Mouse (Mus musculus): ENCODE measurements around the gene Slc4a5. TPM values are rescaled to one million over a fixed set of nuclear protein-coding genes. Genes with fewer than 3 reads are reported as not detected.

Slc4a5 gene
- polyA plus RNA-seq, 1 experiment from 2014 or later, result 2.5 TPM

Other genes with a start within 250 kb of the Slc4a5 start
- 4.5 and 6.6 TPM in 2 replicates for gene Dok1, start 186.4 kb upstream of the Slc4a5 start, polyA plus RNA-seq (2014; fragmentation: Nextera tagmentation; extraction: Ambion mirVana)
- 7.1 and 7.7 TPM in 2 replicates for gene Loxl3, start 185.7 kb upstream of the Slc4a5 start, polyA plus RNA-seq (2014; fragmentation: Nextera tagmentation; extraction: Ambion mirVana)
- gene Aup1, start 165.3 kb upstream of the Slc4a5 start, polyA plus RNA-seq (2014; fragmentation: Nextera tagmentation; extraction: Ambion mirVana), result 112 TPM in 2 replicates
- 31.7 and 33.9 TPM in 2 replicates for gene Htra2, start 164.6 kb upstream of the Slc4a5 start, polyA plus RNA-seq (2014; fragmentation: Nextera tagmentation; extraction: Ambion mirVana)
- gene Dqx1, start 162.0 kb upstream of the Slc4a5 start, polyA plus RNA-seq (2014; fragmentation: Nextera tagmentation; extraction: Ambion mirVana), result 0.81 and 0.93 TPM in 2 replicates
- gene Tlx2, start 149.5 kb upstream of the Slc4a5 start, polyA plus RNA-seq (2014; fragmentation: Nextera tagmentation; extraction: Ambion mirVana), result 5.2 and 9.4 TPM in 2 replicates
- 38.1 and 39.8 TPM in 2 replicates for gene Pcgf1, start 142.0 kb upstream of the Slc4a5 start, polyA plus RNA-seq (2014; fragmentation: Nextera tagmentation; extraction: Ambion mirVana)
- 0.38 TPM in 1 of 2 replicates, not detected in the other for gene Lbx2, start 133.5 kb upstream of the Slc4a5 start, polyA plus RNA-seq (2014; fragmentation: Nextera tagmentation; extraction: Ambion mirVana)
- gene Ccdc142, start 118.2 kb upstream of the Slc4a5 start, polyA plus RNA-seq (2014; fragmentation: Nextera tagmentation; extraction: Ambion mirVana), result 0.91 and 1.0 TPM in 2 replicates
- gene Gm42688, start 118.2 kb upstream of the Slc4a5 start, polyA plus RNA-seq (2014; fragmentation: Nextera tagmentation; extraction: Ambion mirVana), result 1.9 TPM in 2 replicates
- 127 TPM in 2 replicates for gene Mrpl53, start 110.8 kb upstream of the Slc4a5 start, polyA plus RNA-seq (2014; fragmentation: Nextera tagmentation; extraction: Ambion mirVana)
- gene Mogs, start 104.3 kb upstream of the Slc4a5 start, polyA plus RNA-seq (2014; fragmentation: Nextera tagmentation; extraction: Ambion mirVana), result 17.1 and 20.2 TPM in 2 replicates
- 160 and 179 TPM in 2 replicates for gene Wbp1, start 98.3 kb upstream of the Slc4a5 start, polyA plus RNA-seq (2014; fragmentation: Nextera tagmentation; extraction: Ambion mirVana)
- gene Ino80b, start 94.4 kb upstream of the Slc4a5 start, polyA plus RNA-seq (2014; fragmentation: Nextera tagmentation; extraction: Ambion mirVana), result 18.5 and 21.3 TPM in 2 replicates
- gene Rtkn, start 84.4 kb upstream of the Slc4a5 start, polyA plus RNA-seq (2014; fragmentation: Nextera tagmentation; extraction: Ambion mirVana), result 17.7 and 18.3 TPM in 2 replicates
- gene Wdr54, start 63.4 kb upstream of the Slc4a5 start, polyA plus RNA-seq (2014; fragmentation: Nextera tagmentation; extraction: Ambion mirVana), result 12.3 and 13.8 TPM in 2 replicates
- 3.7 TPM in 2 replicates for gene 1700003E16Rik, start 63.4 kb upstream of the Slc4a5 start, polyA plus RNA-seq (2014; fragmentation: Nextera tagmentation; extraction: Ambion mirVana)
- gene Dctn1, start 53.9 kb upstream of the Slc4a5 start, polyA plus RNA-seq (2014; fragmentation: Nextera tagmentation; extraction: Ambion mirVana), result 75.1 and 81.6 TPM in 2 replicates
- 41.8 and 46.9 TPM in 2 replicates for gene Mthfd2, start 106.1 kb downstream of the Slc4a5 start, polyA plus RNA-seq (2014; fragmentation: Nextera tagmentation; extraction: Ambion mirVana)
- gene Mob1a, start 106.2 kb downstream of the Slc4a5 start, polyA plus RNA-seq (2014; fragmentation: Nextera tagmentation; extraction: Ambion mirVana), result 60.9 and 65.6 TPM in 2 replicates
- gene Bola3, start 129.3 kb downstream of the Slc4a5 start, polyA plus RNA-seq (2014; fragmentation: Nextera tagmentation; extraction: Ambion mirVana), result 110 and 117 TPM in 2 replicates
- gene Tet3, start 239.3 kb downstream of the Slc4a5 start, polyA plus RNA-seq (2014; fragmentation: Nextera tagmentation; extraction: Ambion mirVana), result 45.3 and 55.6 TPM in 2 replicates

Measured in hindbrain, embryonic 11.5 days (tissue).